Mouse (Mus musculus) forebrain, embryonic 10.5 days (tissue): Measurements from ENCODE around the gene Lins1. TPM values are rescaled to one million over a fixed set of nuclear protein-coding genes. Genes with fewer than 3 reads are reported as not detected.

Experiments used
- DNase-seq: peaks from one replicate; pipeline ENCODE4 v3.0.0-alpha.2; 2017; ENCODE audit warnings: low spot score; ENCODE audit errors: extremely low spot score
- H3K27ac ChIP-seq: fragments of 300-500 bp; sonication (generic); 2 replicates; pipeline ENCODE4 v1.5.1; 2016; ENCODE audit warnings: mild to moderate bottlenecking
- H3K27me3 ChIP-seq: fragments of 300-500 bp; sonication (generic); 2 replicates; pipeline ENCODE4 v1.6.1; 2016; ENCODE audit warnings: mild to moderate bottlenecking; ENCODE audit not compliant: poor library complexity, severe bottlenecking
- H3K36me3 ChIP-seq: fragments of 300-500 bp; sonication (generic); replicated peaks from 2 replicates; pipeline ENCODE4 v1.6.1; 2016; ENCODE audit warnings: mild to moderate bottlenecking, moderate library complexity
- H3K4me1 ChIP-seq: fragments of 300-500 bp; sonication (generic); 2 replicates; pipeline ENCODE4 v1.6.1; 2016
- H3K4me3 ChIP-seq: fragments of 300-500 bp; sonication (generic); 2 replicates; pipeline ENCODE4 v1.5.1; 2016; ENCODE audit warnings: mild to moderate bottlenecking, moderate library complexity
- H3K9me3 ChIP-seq: fragments of 300-500 bp; sonication (generic); 2 replicates; pipeline ENCODE4 v1.6.1; 2016; ENCODE audit warnings: mild to moderate bottlenecking, moderate library complexity
- WGBS: fragments of 180-500 bp; shearing (Covaris S2); methylation state at CpG from one replicate; pipeline ENCODE4 v1.1.7; 2016; 5-methylcytosine and 5-hydroxymethylcytosine counted together
- polyA plus RNA-seq: library from polyadenylated mRNA; unstranded; fragments of >200 nt; fragmentation: Nextera tagmentation; extraction: Ambion mirVana; gene quantifications from 2 replicates; pipeline ENCODE4 v1.2.1, GENCODE M21; 2016

The Lins1 gene
- polyA plus RNA-seq, 1 experiment from 2014 or later = 24.6 TPM

- no peak for DNase-seq
- Histone ChIP-seq H3K9me3 (no peaks in the 10 kb centered on the region), H3K4me3 (no peak overlapping the region), H3K27me3 (no peaks in the 10 kb centered on the region), H3K4me1 (no peaks in the 10 kb centered on the region), H3K27ac (no peak overlapping the region), H3K36me3 (peaks cover 82% of the 10 kb centered on the region)
- 94% methylated on average over 5 of the region's 5 CpGs for WGBS
Measured at GRCm38 (mm10) chr7:66682119-66682863, 7.4 kb upstream of the Lins1 start.

- DNase-seq = no peak
- Histone ChIP-seq H3K9me3 (no peaks in the 10 kb centered on the region), H3K4me3 (peak overlapping the region; percentile 82), H3K27ac (peak overlapping the region; percentile 93), H3K36me3 (peaks cover 23% of the 10 kb centered on the region), H3K27me3 (no peaks in the 10 kb centered on the region), H3K4me1 (peaks cover 19% of the 10 kb centered on the region)
- 0% methylated on average over 5 of the region's 5 CpGs for WGBS
Measured at GRCm38 (mm10) chr7:66688721-66689120, 968 bp upstream of the Lins1 start.

DNA sequence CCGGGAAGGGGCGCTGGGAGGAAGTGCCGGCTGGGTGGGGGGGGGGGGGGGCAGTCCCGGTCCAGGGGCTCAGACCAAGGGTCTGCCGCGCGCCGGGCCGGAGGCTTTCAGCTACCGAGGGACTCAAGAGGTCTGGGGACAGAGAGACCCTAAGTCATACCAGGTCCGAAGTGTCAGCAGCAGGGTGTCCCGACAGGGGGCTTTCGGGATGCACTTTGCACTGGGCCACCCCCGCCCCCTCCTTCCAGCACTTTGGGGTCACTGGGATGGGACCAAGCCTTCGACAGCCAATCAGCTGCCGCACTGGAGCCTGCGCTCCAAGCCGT, 432 bp upstream of the Lins1 start, which contains the start of gene Asb7:
Gene Asb7 (minus strand): TSS at position 303 of the 326 bp plus-strand sequence.
- Histone ChIP-seq H3K4me1 (peaks cover 19% of the 10 kb centered on the region), H3K36me3 (peaks cover 21% of the 10 kb centered on the region), H3K4me3 (peak within 1 kb of the TSS; percentile 82), H3K27ac (peak within 1 kb of the TSS; percentile 93), H3K27me3 (no peaks in the 10 kb centered on the region), H3K9me3 (no peaks in the 10 kb centered on the region)
- 2% methylated on average over 18 of the region's 18 CpGs for WGBS
- no peak for DNase-seq

DNA sequence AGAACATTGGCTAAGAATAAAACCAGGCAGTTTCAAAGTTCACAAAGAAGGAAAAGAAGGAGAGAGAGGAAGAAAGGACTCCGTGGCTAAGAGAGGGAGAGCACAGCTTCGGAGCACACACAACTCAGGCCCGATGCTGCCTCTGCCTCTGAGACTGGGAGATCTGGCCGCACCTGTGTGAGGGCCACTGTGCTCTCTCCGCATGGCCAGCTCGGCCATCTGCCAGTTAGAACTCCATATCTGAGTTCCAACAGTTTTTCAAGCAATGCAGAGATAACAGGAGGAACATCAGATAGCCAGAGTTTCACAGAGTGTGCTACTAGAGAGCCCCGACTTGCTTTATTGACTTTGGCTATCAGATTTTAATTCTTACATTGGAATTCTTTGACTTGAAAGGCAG, 4.8 kb downstream of the Lins1 start:
- Histone ChIP-seq H3K36me3 (peaks cover 28% of the 10 kb centered on the region), H3K4me1 (peaks cover 7% of the 10 kb centered on the region), H3K27me3 (no peaks in the 10 kb centered on the region), H3K9me3 (no peaks in the 10 kb centered on the region), H3K27ac (no peak overlapping the region), H3K4me3 (no peak overlapping the region)
- WGBS = 85% methylated on average over 7 of the region's 7 CpGs
- DNase-seq = peak; percentile 11

DNA sequence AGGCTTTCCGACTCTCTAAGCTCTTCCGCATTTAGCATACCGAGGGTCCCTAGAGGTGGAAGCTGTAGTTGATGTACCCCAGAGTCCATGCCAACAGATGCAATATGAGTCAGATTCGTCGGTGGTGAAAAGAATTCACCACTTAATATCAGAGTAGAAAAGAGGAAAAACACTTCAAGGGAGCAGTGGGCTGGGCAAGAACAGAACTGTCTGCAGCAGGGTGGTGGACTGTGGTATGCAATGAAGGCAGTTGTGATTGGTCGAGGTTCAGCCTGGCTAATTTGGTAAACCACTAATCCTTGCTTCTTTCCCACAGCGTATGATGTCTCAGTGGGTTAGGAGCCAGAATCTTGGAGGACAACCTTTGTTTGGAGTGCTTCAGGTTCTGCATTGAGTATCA, 13.0 kb downstream of the Lins1 start:
- Histone ChIP-seq H3K4me3 (no peak overlapping the region), H3K9me3 (no peaks in the 10 kb centered on the region), H3K36me3 (peaks cover 72% of the 10 kb centered on the region), H3K4me1 (no peaks in the 10 kb centered on the region), H3K27ac (no peak overlapping the region), H3K27me3 (no peaks in the 10 kb centered on the region)
- DNase-seq = no peak
- WGBS = 92% methylated on average over 7 of the region's 7 CpGs

- Histone ChIP-seq H3K36me3 (peaks cover 70% of the 10 kb centered on the region), H3K4me3 (no peak overlapping the region), H3K27me3 (no peaks in the 10 kb centered on the region), H3K4me1 (no peaks in the 10 kb centered on the region), H3K27ac (no peak overlapping the region), H3K9me3 (no peaks in the 10 kb centered on the region)
- WGBS = 96% methylated on average over 3 of the region's 3 CpGs
- no peak for DNase-seq
Measured at GRCm38 (mm10) chr7:66704631-66705030, 14.9 kb downstream of the Lins1 start.

DNA sequence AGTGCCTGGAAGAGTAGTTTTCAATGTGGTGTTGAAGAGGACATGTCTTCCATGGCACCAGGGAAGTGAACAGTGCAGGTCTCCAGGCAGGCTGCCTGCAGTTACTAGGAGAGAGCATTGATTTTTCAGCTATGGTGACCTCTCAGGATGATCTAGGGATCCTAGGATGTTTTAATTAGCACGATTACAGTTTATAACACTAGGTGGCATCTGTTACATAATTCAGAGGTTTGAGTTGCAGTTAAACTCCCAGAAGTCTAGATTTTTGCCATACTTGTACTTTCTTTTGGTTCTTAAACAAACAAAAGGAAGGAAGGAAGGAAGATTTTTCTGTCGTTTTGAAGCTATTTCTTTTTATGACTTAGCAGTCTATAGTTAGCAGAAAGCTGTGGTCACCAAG, 21.5 kb downstream of the Lins1 start:
- no peaks in the 10 kb centered on the region for H3K4me1 ChIP-seq
- 79% methylated on average over 2 of the region's 2 CpGs for WGBS
- H3K4me3 ChIP-seq = no peak overlapping the region
- DNase-seq = no peak
- peaks cover 67% of the 10 kb centered on the region for H3K36me3 ChIP-seq
- no peak overlapping the region for H3K27ac ChIP-seq
- no peaks in the 10 kb centered on the region for H3K9me3 ChIP-seq
- H3K27me3 ChIP-seq = no peaks in the 10 kb centered on the region

GRCm38 (mm10) chr7:66724514-66724913, 34.8 kb downstream of the Lins1 start:
- 85% methylated on average over 4 of the region's 4 CpGs for WGBS
- no peak for DNase-seq
- Histone ChIP-seq H3K27me3 (no peaks in the 10 kb centered on the region), H3K4me3 (no peak overlapping the region), H3K27ac (no peak overlapping the region), H3K4me1 (no peaks in the 10 kb centered on the region), H3K9me3 (no peaks in the 10 kb centered on the region), H3K36me3 (peaks cover 14% of the 10 kb centered on the region; the same call in 1 of the 2 replicates)

GRCm38 (mm10) chr7:66724954-66725353, 35.3 kb downstream of the Lins1 start:
- Histone ChIP-seq H3K4me3 (no peak overlapping the region), H3K36me3 (peaks cover 14% of the 10 kb centered on the region; the same call in 1 of the 2 replicates), H3K9me3 (no peaks in the 10 kb centered on the region), H3K4me1 (no peaks in the 10 kb centered on the region), H3K27ac (no peak overlapping the region), H3K27me3 (no peaks in the 10 kb centered on the region)
- WGBS = 93% methylated on average over 6 of the region's 6 CpGs
- no peak for DNase-seq

DNA sequence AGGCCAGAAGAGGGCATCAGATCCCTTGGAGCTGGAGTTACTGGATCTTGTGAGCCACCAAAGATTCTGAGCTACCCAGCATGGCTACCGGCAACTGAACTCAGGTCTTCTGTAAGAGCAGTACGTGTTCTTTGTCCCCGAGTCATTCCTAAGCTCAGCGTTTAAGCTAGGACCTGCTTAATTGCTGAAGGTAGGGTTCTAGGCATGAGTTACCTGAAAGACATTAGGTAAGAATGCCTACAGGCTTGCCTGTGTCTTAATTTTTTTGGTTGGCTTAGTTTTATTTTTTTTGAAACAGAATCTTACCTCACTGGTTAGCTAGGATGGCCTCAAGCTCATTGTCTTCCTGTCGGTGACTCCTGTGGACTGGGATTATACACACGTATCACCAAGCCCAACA, 38.4 kb downstream of the Lins1 start:
- no peaks in the 10 kb centered on the region for H3K9me3 ChIP-seq
- DNase-seq = no peak
- no peak overlapping the region for H3K27ac ChIP-seq
- no peaks in the 10 kb centered on the region for H3K27me3 ChIP-seq
- no peak overlapping the region for H3K4me3 ChIP-seq
- H3K4me1 ChIP-seq = 0 out of 2 replicates have a peak, but pooled peaks cover 5% of the 10 kb centered on the region
- 0 out of 2 replicates have a peak, but pooled peaks cover 3% of the 10 kb centered on the region for H3K36me3 ChIP-seq
- WGBS = 91% methylated on average over 6 of the region's 6 CpGs

- no peaks in the 10 kb centered on the region for H3K36me3 ChIP-seq
- no peaks in the 10 kb centered on the region for H3K27me3 ChIP-seq
- H3K27ac ChIP-seq = no peak overlapping the region
- no peak for DNase-seq
- H3K9me3 ChIP-seq = no peaks in the 10 kb centered on the region
- 87% methylated on average over 2 of the region's 2 CpGs for whole genome bisulfite sequencing
- H3K4me1 ChIP-seq = 0 out of 2 replicates have a peak, but pooled peaks cover 5% of the 10 kb centered on the region
- no peak overlapping the region for H3K4me3 ChIP-seq
Measured at GRCm38 (mm10) chr7:66729232-66729631, 39.5 kb downstream of the Lins1 start.

DNA sequence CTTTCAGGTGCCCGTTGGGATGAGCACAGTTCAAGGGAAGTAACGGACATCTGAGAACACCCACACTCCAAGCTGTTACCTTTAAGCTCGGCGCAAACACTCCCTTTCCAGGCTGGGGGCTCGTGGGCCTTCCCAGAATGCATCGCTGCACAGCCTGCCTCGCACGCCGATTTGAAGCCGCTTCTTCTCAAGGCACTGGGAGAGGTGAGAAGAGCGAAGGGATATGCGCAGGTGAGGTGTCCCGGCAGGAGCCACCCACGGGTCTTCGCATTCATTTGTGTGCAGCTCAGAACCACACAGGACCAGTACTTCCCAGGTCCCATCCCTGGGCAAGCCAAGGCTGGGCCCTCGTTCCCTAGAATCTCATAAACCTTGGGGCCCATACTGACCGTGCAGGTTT, 43.7 kb downstream of the Lins1 start:
- DNase-seq = no peak
- H3K36me3 ChIP-seq = no peaks in the 10 kb centered on the region
- WGBS = 95% methylated on average over 17 of the region's 17 CpGs
- no peaks in the 10 kb centered on the region for H3K9me3 ChIP-seq
- 0 out of 2 replicates have a peak, but pooled peaks cover 5% of the 10 kb centered on the region for H3K4me1 ChIP-seq
- no peak overlapping the region for H3K27ac ChIP-seq
- no peak overlapping the region for H3K4me3 ChIP-seq
- H3K27me3 ChIP-seq = no peaks in the 10 kb centered on the region

DNA sequence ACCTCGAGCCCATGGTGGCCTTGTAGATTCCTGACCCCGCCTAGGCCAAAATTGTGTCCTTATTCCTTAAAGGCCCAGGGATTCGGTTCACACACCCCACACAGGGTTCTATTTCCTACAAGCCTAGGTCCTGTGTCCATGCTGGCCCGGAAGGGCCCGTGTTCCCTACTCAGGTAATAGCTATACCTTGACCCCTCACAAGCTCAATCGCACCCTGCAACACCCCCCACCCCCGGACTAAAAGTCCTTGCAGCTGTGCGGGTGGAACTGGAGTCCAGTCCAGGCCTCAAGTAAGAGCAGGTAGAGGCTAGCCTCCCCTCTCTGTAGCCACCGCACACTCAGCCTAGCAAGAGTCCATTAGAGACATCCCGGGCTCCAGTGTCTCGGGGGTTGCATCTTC, 44.2 kb downstream of the Lins1 start:
- no peaks in the 10 kb centered on the region for H3K36me3 ChIP-seq
- H3K27me3 ChIP-seq = no peaks in the 10 kb centered on the region
- H3K4me1 ChIP-seq = 0 out of 2 replicates have a peak, but pooled peaks cover 5% of the 10 kb centered on the region
- H3K4me3 ChIP-seq = no peak overlapping the region
- DNase-seq = no peak
- 92% methylated on average over 11 of the region's 11 CpGs for WGBS
- no peaks in the 10 kb centered on the region for H3K9me3 ChIP-seq
- H3K27ac ChIP-seq = no peak overlapping the region
